Mouse (Mus musculus): ENCODE measurements at regions not wholly inside any gene's neighbourhood (a gene's known extent, or its start where the extent isn't known, plus 50 kb on each side); places are given as distances from the start of the nearest gene placed in this dataset.

GRCm38 (mm10) chr1:154117688-154118373 is 83.2 kb upstream of the Zfp648 start:
- 0 out of 2 replicates have a peak, but pooled peaks have one; percentile 18 for TF ChIP-seq POLR2A (IDR thresholded peaks at IDR 0.05; ENCODE audit: control insufficient read depth, extremely low read depth, insufficient read depth, low read length, poor library complexity)
- no peak for TF ChIP-seq CTCF (IDR thresholded peaks at IDR 0.05; ENCODE audit: borderline replicate concordance, control insufficient read depth, extremely low read depth, insufficient read depth, low read length, poor library complexity)
- peak; percentile 55 for DNase-seq
- Histone ChIP-seq H3K4me1 (replicated peaks; ENCODE audit: control insufficient read depth, insufficient read depth, low read length) (peaks cover 12% of the 10 kb centered on the region), H3K27me3 (ENCODE audit: control insufficient read depth, insufficient read depth, low read length) (no peaks in the 10 kb centered on the region), H3K36me3 (ENCODE audit: control insufficient read depth, insufficient read depth, low read length) (no peaks in the 10 kb centered on the region), H3K4me3 (ENCODE audit: control insufficient read depth, insufficient read depth, low read length) (peak overlapping the region; percentile 13), H3K27ac (ENCODE audit: control insufficient read depth, insufficient read depth, low read length) (no peak overlapping the region; the same call in none of the 2 replicates)
- 4% methylated on average over 20 of the region's 20 CpGs for WGBS

GRCm38 (mm10) chr1:154118374-154119004 is 82.5 kb upstream of the Zfp648 start:
- 36% methylated on average over 10 of the region's 10 CpGs for WGBS
- no peak overlapping the region; the same call in 1 of the 2 replicates for H3K4me3 ChIP-seq (ENCODE audit: control insufficient read depth, insufficient read depth, low read length)
- no peaks in the 10 kb centered on the region for H3K27me3 ChIP-seq (ENCODE audit: control insufficient read depth, insufficient read depth, low read length)
- TF ChIP-seq POLR2A (IDR thresholded peaks at IDR 0.05; ENCODE audit: control insufficient read depth, extremely low read depth, insufficient read depth, low read length, poor library complexity) = no peak
- TF ChIP-seq CTCF (IDR thresholded peaks at IDR 0.05; ENCODE audit: borderline replicate concordance, control insufficient read depth, extremely low read depth, insufficient read depth, low read length, poor library complexity) = peak; percentile 62; the same call in 1 of the 2 replicates
- H3K36me3 ChIP-seq (ENCODE audit: control insufficient read depth, insufficient read depth, low read length) = no peaks in the 10 kb centered on the region
- peak; percentile 72 for DNase-seq
- H3K27ac ChIP-seq (ENCODE audit: control insufficient read depth, insufficient read depth, low read length) = no peak overlapping the region
- H3K4me1 ChIP-seq (replicated peaks; ENCODE audit: control insufficient read depth, insufficient read depth, low read length) = peaks cover 12% of the 10 kb centered on the region

- DNase-seq = no peak
- WGBS = 92% methylated on average over 5 of the region's 5 CpGs
Measured at GRCm38 (mm10) chr1:154119611-154120010, 81.4 kb upstream of the Zfp648 start.

GRCm38 (mm10) chr1:154120693-154121092 is 80.3 kb upstream of the Zfp648 start:
- DNase-seq = no peak
- Histone ChIP-seq H3K4me1 (replicated peaks; ENCODE audit: control insufficient read depth, insufficient read depth, low read length) (peaks cover 12% of the 10 kb centered on the region), H3K27me3 (ENCODE audit: control insufficient read depth, insufficient read depth, low read length) (no peaks in the 10 kb centered on the region), H3K36me3 (ENCODE audit: control insufficient read depth, insufficient read depth, low read length) (no peaks in the 10 kb centered on the region), H3K4me3 (ENCODE audit: control insufficient read depth, insufficient read depth, low read length) (no peak overlapping the region), H3K27ac (ENCODE audit: control insufficient read depth, insufficient read depth, low read length) (no peak overlapping the region)
- 10% methylated on average over 1 of the region's 1 CpGs for WGBS
- TF ChIP-seq POLR2A (IDR thresholded peaks at IDR 0.05; ENCODE audit: control insufficient read depth, extremely low read depth, insufficient read depth, low read length, poor library complexity) = no peak
- TF ChIP-seq CTCF (IDR thresholded peaks at IDR 0.05; ENCODE audit: borderline replicate concordance, control insufficient read depth, extremely low read depth, insufficient read depth, low read length, poor library complexity) = no peak

More at GRCm38 (mm10) chr1:154119611-154120010, 81.4 kb upstream of the Zfp648 start:
- TF ChIP-seq CTCF (IDR thresholded peaks at IDR 0.05; ENCODE audit: borderline replicate concordance, control insufficient read depth, extremely low read depth, insufficient read depth, low read length, poor library complexity) (no peak), POLR2A (IDR thresholded peaks at IDR 0.05; ENCODE audit: control insufficient read depth, extremely low read depth, insufficient read depth, low read length, poor library complexity) (no peak)
- no peak overlapping the region for H3K4me3 ChIP-seq (ENCODE audit: control insufficient read depth, insufficient read depth, low read length)
- H3K4me1 ChIP-seq (replicated peaks; ENCODE audit: control insufficient read depth, insufficient read depth, low read length) = peaks cover 12% of the 10 kb centered on the region
- H3K27ac ChIP-seq (ENCODE audit: control insufficient read depth, insufficient read depth, low read length) = no peak overlapping the region
- H3K36me3 ChIP-seq (ENCODE audit: control insufficient read depth, insufficient read depth, low read length) = no peaks in the 10 kb centered on the region
- H3K27me3 ChIP-seq (ENCODE audit: control insufficient read depth, insufficient read depth, low read length) = no peaks in the 10 kb centered on the region

GRCm38 (mm10) chr1:154124981-154125380 is 76.0 kb upstream of the Zfp648 start:
- Histone ChIP-seq H3K36me3 (ENCODE audit: control insufficient read depth, insufficient read depth, low read length) (no peaks in the 10 kb centered on the region), H3K27ac (ENCODE audit: control insufficient read depth, insufficient read depth, low read length) (no peak overlapping the region), H3K27me3 (ENCODE audit: control insufficient read depth, insufficient read depth, low read length) (no peaks in the 10 kb centered on the region), H3K4me3 (ENCODE audit: control insufficient read depth, insufficient read depth, low read length) (no peak overlapping the region), H3K4me1 (replicated peaks; ENCODE audit: control insufficient read depth, insufficient read depth, low read length) (no peaks in the 10 kb centered on the region)
- no peak for DNase-seq
- TF ChIP-seq POLR2A (IDR thresholded peaks at IDR 0.05; ENCODE audit: control insufficient read depth, extremely low read depth, insufficient read depth, low read length, poor library complexity) = no peak
- no peak for TF ChIP-seq CTCF (IDR thresholded peaks at IDR 0.05; ENCODE audit: borderline replicate concordance, control insufficient read depth, extremely low read depth, insufficient read depth, low read length, poor library complexity)

GRCm38 (mm10) chr1:154126487-154126886 is 74.5 kb upstream of the Zfp648 start:
- no peaks in the 10 kb centered on the region for H3K4me1 ChIP-seq (replicated peaks; ENCODE audit: control insufficient read depth, insufficient read depth, low read length)
- TF ChIP-seq CTCF (IDR thresholded peaks at IDR 0.05; ENCODE audit: borderline replicate concordance, control insufficient read depth, extremely low read depth, insufficient read depth, low read length, poor library complexity) (no peak), POLR2A (IDR thresholded peaks at IDR 0.05; ENCODE audit: control insufficient read depth, extremely low read depth, insufficient read depth, low read length, poor library complexity) (no peak)
- no peak for DNase-seq
- H3K36me3 ChIP-seq (ENCODE audit: control insufficient read depth, insufficient read depth, low read length) = no peaks in the 10 kb centered on the region
- 72% methylated on average over 4 of the region's 4 CpGs for WGBS
- no peaks in the 10 kb centered on the region for H3K27me3 ChIP-seq (ENCODE audit: control insufficient read depth, insufficient read depth, low read length)
- no peak overlapping the region for H3K27ac ChIP-seq (ENCODE audit: control insufficient read depth, insufficient read depth, low read length)
- H3K4me3 ChIP-seq (ENCODE audit: control insufficient read depth, insufficient read depth, low read length) = no peak overlapping the region

Data from thymus, adult 2 months (tissue).